Mouse (Mus musculus): ENCODE data around the gene Tcl1. TPM values are rescaled to one million over a fixed set of nuclear protein-coding genes. Genes with fewer than 3 reads are reported as not detected.
"Not testable (repeated sequence)": the region's sequence is repeated elsewhere in the genome, so short reads cannot be mapped to it uniquely, and the experiment has no call there.

Gene Tcl1
- total RNA-seq, 1 experiment, result 40.6 TPM

- no peak overlapping the region for H3K27ac ChIP-seq (ENCODE audit: insufficient read depth, low read depth, low read length, poor library complexity, severe bottlenecking)
- no peak overlapping the region for H3K9ac ChIP-seq (ENCODE audit: insufficient read depth, low read depth, low read length, poor library complexity, severe bottlenecking)
- H3K9me3 ChIP-seq (ENCODE audit: control insufficient read depth, insufficient read depth, low read depth, low read length), result no peaks in the 10 kb centered on the region
- no peaks in the 10 kb centered on the region for H3K36me3 ChIP-seq (ENCODE audit: control insufficient read depth, insufficient read depth, low read length, poor library complexity, severe bottlenecking)
- no peak overlapping the region for H3K4me3 ChIP-seq (ENCODE audit: insufficient read depth in 1 of 2, low read depth in 1 of 2, low read length in 2 of 2, poor library complexity in 1 of 2, severe bottlenecking in 1 of 2)
- in situ Hi-C loops (cut with MboI; ENCODE audit: low sequenced_read_pairs in 2 of 2, unreplicated experiment in 2 of 2), result no loop called here
- no peak for TF ChIP-seq CHD2 (IDR thresholded peaks at IDR 0.05; ENCODE audit: low read depth, low read length)
- no peak for TF ChIP-seq ZC3H11A (IDR thresholded peaks at IDR 0.05; ENCODE audit: borderline replicate concordance, low read depth, low read length)
- no peak for TF ChIP-seq HCFC1 (IDR thresholded peaks at IDR 0.05; ENCODE audit: borderline replicate concordance, insufficient read depth, low read length)
- no peak for TF ChIP-seq ZNF384 (IDR thresholded peaks at IDR 0.05; ENCODE audit: low read depth, low read length)
- TF ChIP-seq MAFK (IDR thresholded peaks at IDR 0.05; ENCODE audit: insufficient read depth, low read depth, low read length), result no peak
- no peak for DNase-seq (ENCODE audit: low read depth, low spot score)
- no peaks in the 10 kb centered on the region for H3K4me1 ChIP-seq (ENCODE audit: control insufficient read depth in 2 of 2, insufficient read depth in 2 of 2, low read length in 2 of 2, poor library complexity in 1 of 2)
Measured at GRCm38 (mm10) chr12:105209231-105209630, 13.4 kb downstream of the Tcl1 start.

- H3K27ac ChIP-seq (ENCODE audit: insufficient read depth, low read depth, low read length, poor library complexity, severe bottlenecking), result no peak overlapping the region
- TF ChIP-seq ZNF384 (IDR thresholded peaks at IDR 0.05; ENCODE audit: low read depth, low read length) (no peak), CHD2 (IDR thresholded peaks at IDR 0.05; ENCODE audit: low read depth, low read length) (no peak), HCFC1 (IDR thresholded peaks at IDR 0.05; ENCODE audit: borderline replicate concordance, insufficient read depth, low read length) (no peak), ZC3H11A (IDR thresholded peaks at IDR 0.05; ENCODE audit: borderline replicate concordance, low read depth, low read length) (no peak), MAFK (IDR thresholded peaks at IDR 0.05; ENCODE audit: insufficient read depth, low read depth, low read length) (no peak)
- no peaks in the 10 kb centered on the region for H3K9me3 ChIP-seq (ENCODE audit: control insufficient read depth, insufficient read depth, low read depth, low read length)
- H3K36me3 ChIP-seq (ENCODE audit: control insufficient read depth, insufficient read depth, low read length, poor library complexity, severe bottlenecking), result no peaks in the 10 kb centered on the region
- H3K4me3 ChIP-seq (ENCODE audit: insufficient read depth in 1 of 2, low read depth in 1 of 2, low read length in 2 of 2, poor library complexity in 1 of 2, severe bottlenecking in 1 of 2), result no peak overlapping the region
- in situ Hi-C loops (cut with MboI; ENCODE audit: low sequenced_read_pairs in 2 of 2, unreplicated experiment in 2 of 2), result no loop called here
- no peaks in the 10 kb centered on the region for H3K4me1 ChIP-seq (ENCODE audit: control insufficient read depth in 2 of 2, insufficient read depth in 2 of 2, low read length in 2 of 2, poor library complexity in 1 of 2)
- no peak overlapping the region for H3K9ac ChIP-seq (ENCODE audit: insufficient read depth, low read depth, low read length, poor library complexity, severe bottlenecking)
- no peak for DNase-seq (ENCODE audit: low read depth, low spot score)
Measured at GRCm38 (mm10) chr12:105208441-105208840, 14.2 kb downstream of the Tcl1 start.

GRCm38 (mm10) chr12:105207071-105207470 lies 15.5 kb downstream of the Tcl1 start:
- Histone ChIP-seq H3K27ac (ENCODE audit: insufficient read depth, low read depth, low read length, poor library complexity, severe bottlenecking) (no peak overlapping the region), H3K9ac (ENCODE audit: insufficient read depth, low read depth, low read length, poor library complexity, severe bottlenecking) (no peak overlapping the region), H3K4me1 (ENCODE audit: control insufficient read depth in 2 of 2, insufficient read depth in 2 of 2, low read length in 2 of 2, poor library complexity in 1 of 2) (no peaks in the 10 kb centered on the region), H3K9me3 (ENCODE audit: control insufficient read depth, insufficient read depth, low read depth, low read length) (no peaks in the 10 kb centered on the region), H3K4me3 (ENCODE audit: insufficient read depth in 1 of 2, low read depth in 1 of 2, low read length in 2 of 2, poor library complexity in 1 of 2, severe bottlenecking in 1 of 2) (no peak overlapping the region), H3K36me3 (ENCODE audit: control insufficient read depth, insufficient read depth, low read length, poor library complexity, severe bottlenecking) (no peaks in the 10 kb centered on the region)
- no peak for DNase-seq (ENCODE audit: low read depth, low spot score)
- in situ Hi-C loops (cut with MboI; ENCODE audit: low sequenced_read_pairs in 2 of 2, unreplicated experiment in 2 of 2), result no loop called here
- no peak for TF ChIP-seq MAFK (IDR thresholded peaks at IDR 0.05; ENCODE audit: insufficient read depth, low read depth, low read length)
- TF ChIP-seq ZNF384 (IDR thresholded peaks at IDR 0.05; ENCODE audit: low read depth, low read length), result no peak
- TF ChIP-seq HCFC1 (IDR thresholded peaks at IDR 0.05; ENCODE audit: borderline replicate concordance, insufficient read depth, low read length), result no peak
- TF ChIP-seq ZC3H11A (IDR thresholded peaks at IDR 0.05; ENCODE audit: borderline replicate concordance, low read depth, low read length), result no peak
- no peak for TF ChIP-seq CHD2 (IDR thresholded peaks at IDR 0.05; ENCODE audit: low read depth, low read length)

DNA sequence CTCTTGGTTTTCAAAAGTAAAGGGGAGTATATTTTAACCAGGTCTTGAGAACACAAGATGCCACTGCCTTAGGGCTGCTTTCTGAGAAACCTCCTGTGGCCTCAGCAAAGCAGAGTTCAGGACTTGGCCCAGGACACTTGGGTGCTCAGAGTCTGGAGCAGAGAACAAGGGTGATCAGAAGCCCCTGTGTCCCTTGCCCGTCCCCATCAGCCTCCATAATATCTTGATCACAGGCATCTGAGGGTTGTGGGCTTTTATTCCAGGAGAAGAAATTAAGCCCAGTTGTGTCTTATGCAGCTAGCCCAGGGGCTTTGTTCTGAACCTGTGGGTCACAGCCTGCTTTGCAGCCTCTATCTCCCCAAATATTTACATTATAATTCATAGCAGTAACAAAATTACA lies 20.9 kb downstream of the Tcl1 start, which contains the start of gene Tcl1b4:
Gene Tcl1b4, plus strand, starts transcription at position 301 of the 400 bp plus-strand sequence.
- in situ Hi-C loops (cut with MboI; ENCODE audit: low sequenced_read_pairs in 2 of 2, unreplicated experiment in 2 of 2); H3K9me3 ChIP-seq (ENCODE audit: control insufficient read depth, insufficient read depth, low read depth, low read length); DNase-seq (ENCODE audit: low read depth, low spot score); H3K9ac ChIP-seq (ENCODE audit: insufficient read depth, low read depth, low read length, poor library complexity, severe bottlenecking); H3K36me3 ChIP-seq (ENCODE audit: control insufficient read depth, insufficient read depth, low read length, poor library complexity, severe bottlenecking); H3K4me3 ChIP-seq (ENCODE audit: insufficient read depth in 1 of 2, low read depth in 1 of 2, low read length in 2 of 2, poor library complexity in 1 of 2, severe bottlenecking in 1 of 2); H3K4me1 ChIP-seq (ENCODE audit: control insufficient read depth in 2 of 2, insufficient read depth in 2 of 2, low read length in 2 of 2, poor library complexity in 1 of 2); H3K27ac ChIP-seq (ENCODE audit: insufficient read depth, low read depth, low read length, poor library complexity, severe bottlenecking): not testable (repeated sequence)

DNA sequence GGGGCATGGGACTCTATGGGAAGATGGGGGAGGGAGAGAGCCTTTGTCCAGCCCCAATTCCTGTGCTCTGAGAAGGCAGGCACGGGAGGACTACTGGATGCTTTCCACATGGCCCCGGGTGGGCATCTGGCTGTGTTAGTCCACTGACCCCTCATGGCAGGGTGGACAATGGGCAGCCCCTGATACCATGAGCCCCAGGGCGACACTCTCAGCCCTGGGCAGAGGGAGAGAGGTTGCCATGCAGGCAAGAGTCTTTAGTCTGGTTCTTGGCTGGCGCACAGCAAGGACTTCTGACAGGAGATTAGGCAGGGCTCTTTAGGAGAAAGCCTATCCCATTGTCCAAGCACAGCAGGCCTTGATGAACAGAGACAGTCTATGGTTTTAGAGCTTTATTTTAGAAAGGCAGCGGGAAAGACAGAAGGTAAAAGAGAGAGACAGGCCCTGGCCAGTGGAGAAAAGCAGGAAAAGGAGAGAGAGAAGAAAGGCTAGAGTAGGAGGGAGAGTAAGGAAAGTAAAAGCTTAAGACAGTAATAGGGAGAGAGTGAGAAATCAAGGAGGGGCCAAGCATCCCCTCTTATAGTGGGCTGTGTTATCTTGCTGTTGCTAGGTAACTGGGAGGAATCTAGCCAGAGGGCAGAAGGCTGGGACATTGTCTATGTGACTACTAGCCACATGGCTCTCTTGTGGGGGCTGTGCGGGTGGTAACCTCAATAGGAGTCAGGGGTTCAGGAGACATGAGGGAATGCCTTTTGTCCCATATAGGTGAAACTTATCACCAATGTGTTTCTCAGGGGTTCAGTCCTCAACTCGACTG lies 22.7 kb downstream of the Tcl1 start:
- H3K27ac ChIP-seq (ENCODE audit: insufficient read depth, low read depth, low read length, poor library complexity, severe bottlenecking); H3K9ac ChIP-seq (ENCODE audit: insufficient read depth, low read depth, low read length, poor library complexity, severe bottlenecking); DNase-seq (ENCODE audit: low read depth, low spot score); in situ Hi-C loops (cut with MboI; ENCODE audit: low sequenced_read_pairs in 2 of 2, unreplicated experiment in 2 of 2); H3K9me3 ChIP-seq (ENCODE audit: control insufficient read depth, insufficient read depth, low read depth, low read length); H3K4me3 ChIP-seq (ENCODE audit: insufficient read depth in 1 of 2, low read depth in 1 of 2, low read length in 2 of 2, poor library complexity in 1 of 2, severe bottlenecking in 1 of 2); H3K4me1 ChIP-seq (ENCODE audit: control insufficient read depth in 2 of 2, insufficient read depth in 2 of 2, low read length in 2 of 2, poor library complexity in 1 of 2); H3K36me3 ChIP-seq (ENCODE audit: control insufficient read depth, insufficient read depth, low read length, poor library complexity, severe bottlenecking): not testable (repeated sequence)

DNA sequence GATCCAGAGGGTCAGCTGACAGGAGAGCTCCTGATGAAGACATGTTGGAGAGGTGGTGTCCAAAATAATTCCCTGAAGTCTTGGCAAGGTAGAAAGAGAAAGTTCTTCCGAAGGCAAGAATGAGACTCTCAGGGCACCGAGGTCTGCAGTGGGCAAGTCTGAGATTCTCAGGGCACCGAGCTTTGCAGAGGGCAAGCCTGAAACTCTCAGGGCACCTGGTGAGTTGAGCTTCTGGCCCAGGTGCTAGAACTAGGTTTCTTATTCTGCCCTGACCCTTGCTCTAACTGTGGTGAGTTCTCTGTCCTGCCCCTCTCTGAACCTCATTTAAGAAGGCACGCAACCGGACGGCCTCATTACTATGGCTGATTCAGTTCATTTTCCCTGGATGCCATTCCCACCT lies 31.9 kb downstream of the Tcl1 start, which contains the start of gene Tcl1b3:
Gene Tcl1b3, plus strand, starts transcription at position 301 of the 400 bp plus-strand sequence.
- H3K4me3 ChIP-seq (ENCODE audit: insufficient read depth in 1 of 2, low read depth in 1 of 2, low read length in 2 of 2, poor library complexity in 1 of 2, severe bottlenecking in 1 of 2); in situ Hi-C loops (cut with MboI; ENCODE audit: low sequenced_read_pairs in 2 of 2, unreplicated experiment in 2 of 2); DNase-seq (ENCODE audit: low read depth, low spot score); H3K36me3 ChIP-seq (ENCODE audit: control insufficient read depth, insufficient read depth, low read length, poor library complexity, severe bottlenecking); H3K9ac ChIP-seq (ENCODE audit: insufficient read depth, low read depth, low read length, poor library complexity, severe bottlenecking); H3K4me1 ChIP-seq (ENCODE audit: control insufficient read depth in 2 of 2, insufficient read depth in 2 of 2, low read length in 2 of 2, poor library complexity in 1 of 2); H3K9me3 ChIP-seq (ENCODE audit: control insufficient read depth, insufficient read depth, low read depth, low read length); H3K27ac ChIP-seq (ENCODE audit: insufficient read depth, low read depth, low read length, poor library complexity, severe bottlenecking): not testable (repeated sequence)

GRCm38 (mm10) chr12:105188980-105189379 lies 33.6 kb downstream of the Tcl1 start:
- in situ Hi-C loops (cut with MboI; ENCODE audit: low sequenced_read_pairs in 2 of 2, unreplicated experiment in 2 of 2); H3K9me3 ChIP-seq (ENCODE audit: control insufficient read depth, insufficient read depth, low read depth, low read length); DNase-seq (ENCODE audit: low read depth, low spot score); H3K27ac ChIP-seq (ENCODE audit: insufficient read depth, low read depth, low read length, poor library complexity, severe bottlenecking); H3K9ac ChIP-seq (ENCODE audit: insufficient read depth, low read depth, low read length, poor library complexity, severe bottlenecking); H3K4me1 ChIP-seq (ENCODE audit: control insufficient read depth in 2 of 2, insufficient read depth in 2 of 2, low read length in 2 of 2, poor library complexity in 1 of 2); H3K36me3 ChIP-seq (ENCODE audit: control insufficient read depth, insufficient read depth, low read length, poor library complexity, severe bottlenecking); H3K4me3 ChIP-seq (ENCODE audit: insufficient read depth in 1 of 2, low read depth in 1 of 2, low read length in 2 of 2, poor library complexity in 1 of 2, severe bottlenecking in 1 of 2): not testable (repeated sequence)

Measured in ES-E14 (cell line).